Mouse (Mus musculus): Measurements from ENCODE around the gene U2af1l4.

GRCm38 (mm10) chr7:30594510-30595024 is 31.5 kb downstream of the U2af1l4 start:
- TF ChIP-seq CTCF (IDR thresholded peaks at IDR 0.05; ENCODE audit: control insufficient read depth, insufficient read depth, low read length) (no peak), POLR2A (IDR thresholded peaks at IDR 0.05; ENCODE audit: borderline replicate concordance, control insufficient read depth, low read depth, low read length) (no peak)
